Mouse (Mus musculus): ENCODE data around the gene Ndufa8. TPM values are rescaled to one million over a fixed set of nuclear protein-coding genes. Genes with fewer than 3 reads are reported as not detected.

Gene Ndufa8
- polyA plus RNA-seq (2015; fragmentation: Nextera tagmentation; extraction: Ambion mirVana) = 440 and 467 TPM in 2 replicates

GRCm38 (mm10) chr2:36048748-36049566, at the start of gene Ndufa8, which contains the start of gene Morn5:
Gene Ndufa8, minus strand, starts transcription at chr2:36049406.
Gene Morn5, plus strand, starts transcription at chr2:36049458.

Other genes with a start within 250 kb of the Ndufa8 start
- 1.7 and 1.9 TPM in 2 replicates for gene Ttll11, start 69.5 kb downstream of the Ndufa8 start, polyA plus RNA-seq (2015; fragmentation: Nextera tagmentation; extraction: Ambion mirVana)
- not detected in 2 replicates for gene Morn5, start 52 bp upstream of the Ndufa8 start, polyA plus RNA-seq (2015; fragmentation: Nextera tagmentation; extraction: Ambion mirVana)
- gene Lhx6, start 56.0 kb upstream of the Ndufa8 start, polyA plus RNA-seq (2015; fragmentation: Nextera tagmentation; extraction: Ambion mirVana) = 1.6 and 2.1 TPM in 2 replicates
- 23.9 and 28.4 TPM in 2 replicates for gene Mrrf, start 87.0 kb upstream of the Ndufa8 start, polyA plus RNA-seq (2015; fragmentation: Nextera tagmentation; extraction: Ambion mirVana)
- gene Rbm18, start 87.4 kb upstream of the Ndufa8 start, polyA plus RNA-seq (2015; fragmentation: Nextera tagmentation; extraction: Ambion mirVana) = 44.7 and 46.7 TPM in 2 replicates
- gene Ptgs1, start 181.0 kb upstream of the Ndufa8 start, polyA plus RNA-seq (2015; fragmentation: Nextera tagmentation; extraction: Ambion mirVana) = 5.2 and 7.5 TPM in 2 replicates

All from skeletal muscle tissue, postnatal 0 days (tissue).